Mouse (Mus musculus) cortical plate, adult 2 months (tissue): Measurements from ENCODE around the gene Nrxn2.

Experiments
- CTCF ChIP-seq: fragments of 200-500 bp; IDR thresholded peaks from 2 replicates; pipeline ENCODE4 v1.5.1; 2011; ENCODE audit warnings: mild to moderate bottlenecking, control low read depth, low read length; ENCODE audit not compliant: insufficient read depth; ENCODE audit errors: extremely low read depth
- POLR2A ChIP-seq: fragments of 200-500 bp; IDR thresholded peaks from 2 replicates; pipeline ENCODE4 v1.6.1; 2011; ENCODE audit warnings: mild to moderate bottlenecking, low read length, control low read depth; ENCODE audit not compliant: insufficient read depth; ENCODE audit errors: extremely low read depth

DNA sequence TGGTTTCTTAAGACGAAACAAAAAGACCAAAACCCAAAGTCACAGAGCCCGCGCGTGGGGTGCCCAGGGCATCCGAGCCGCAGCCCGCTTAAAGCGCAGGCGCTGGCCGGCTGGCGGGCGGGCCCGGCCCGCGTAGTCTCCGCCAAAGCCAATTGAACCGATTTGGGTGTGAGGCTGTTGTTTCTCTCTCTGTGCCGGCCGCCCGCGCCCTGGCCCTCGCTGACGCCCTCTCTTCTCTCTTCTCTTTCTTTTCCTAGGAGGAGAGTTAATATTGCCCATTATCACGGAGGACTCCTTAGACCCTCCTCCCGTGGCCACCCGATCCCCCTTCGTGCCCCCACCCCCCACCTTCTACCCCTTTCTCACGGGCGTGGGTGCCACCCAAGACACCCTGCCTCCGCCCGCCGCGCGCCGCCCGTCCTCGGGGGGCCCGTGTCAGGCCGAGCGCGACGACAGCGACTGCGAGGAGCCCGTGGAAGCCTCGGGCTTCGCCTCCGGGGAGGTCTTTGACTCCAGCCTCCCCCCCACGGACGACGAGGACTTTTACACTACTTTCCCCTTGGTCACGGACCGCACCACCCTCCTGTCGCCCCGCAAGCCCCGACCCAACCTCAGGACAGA lies 112.6 kb downstream of the Nrxn2 start:
- no peak for TF ChIP-seq POLR2A
- TF ChIP-seq CTCF, result no peak
